Mouse (Mus musculus) thymus, adult 2 months (tissue): ENCODE results near the gene Fbxo47.

Source experiments
- CTCF ChIP-seq: fragments of 200-500 bp; IDR thresholded peaks from 2 replicates; pipeline ENCODE4 v1.5.1; 2012; ENCODE audit warnings: mild to moderate bottlenecking, control low read depth, low read length, moderate library complexity, borderline replicate concordance; ENCODE audit not compliant: control insufficient read depth, poor library complexity, insufficient read depth; ENCODE audit errors: extremely low read depth
- POLR2A ChIP-seq: fragments of 200-500 bp; IDR thresholded peaks from 2 replicates; pipeline ENCODE4 v1.6.1; 2012; ENCODE audit warnings: mild to moderate bottlenecking, low read length, control low read depth, moderate library complexity; ENCODE audit not compliant: control insufficient read depth, poor library complexity, insufficient read depth; ENCODE audit errors: extremely low read depth

DNA sequence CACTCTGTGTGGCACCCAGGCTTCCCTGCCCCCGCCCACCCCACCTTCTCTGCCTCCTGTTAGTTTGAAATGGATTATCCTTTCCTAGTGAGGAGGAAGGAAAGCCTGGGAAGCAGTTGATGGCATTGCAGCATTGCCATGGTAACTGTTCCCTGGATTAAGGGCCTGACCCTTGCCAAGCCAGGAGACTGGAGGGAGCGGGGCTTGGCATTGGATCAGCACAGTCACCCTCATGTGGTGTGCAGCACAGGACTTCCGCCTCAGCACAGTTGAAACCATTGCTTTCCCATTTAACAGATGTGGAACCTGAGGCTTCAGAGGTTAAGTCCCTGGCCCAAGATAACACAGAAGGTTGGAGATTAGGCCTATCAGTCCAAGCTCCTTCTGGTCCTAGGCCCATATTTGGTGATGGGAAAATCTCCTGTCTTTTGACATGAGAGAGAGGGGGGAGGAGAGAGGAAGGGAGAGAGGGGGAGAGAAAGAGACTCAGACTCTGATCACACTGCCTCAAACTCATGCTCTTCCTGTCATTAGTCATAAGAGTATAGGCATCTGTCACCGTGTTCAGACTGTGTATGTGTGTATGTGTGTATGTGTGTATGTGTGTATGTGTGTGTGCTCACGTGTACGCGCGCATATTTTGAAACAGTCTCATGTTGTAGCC, 62.4 kb downstream of the Fbxo47 start:
- TF ChIP-seq POLR2A (no peak), CTCF (no peak)
